Mouse (Mus musculus): ENCODE measurements at regions not wholly inside any gene's neighbourhood (a gene's known extent, or its start where the extent isn't known, plus 50 kb on each side); places are given as distances from the start of the nearest gene placed in this dataset.

DNA sequence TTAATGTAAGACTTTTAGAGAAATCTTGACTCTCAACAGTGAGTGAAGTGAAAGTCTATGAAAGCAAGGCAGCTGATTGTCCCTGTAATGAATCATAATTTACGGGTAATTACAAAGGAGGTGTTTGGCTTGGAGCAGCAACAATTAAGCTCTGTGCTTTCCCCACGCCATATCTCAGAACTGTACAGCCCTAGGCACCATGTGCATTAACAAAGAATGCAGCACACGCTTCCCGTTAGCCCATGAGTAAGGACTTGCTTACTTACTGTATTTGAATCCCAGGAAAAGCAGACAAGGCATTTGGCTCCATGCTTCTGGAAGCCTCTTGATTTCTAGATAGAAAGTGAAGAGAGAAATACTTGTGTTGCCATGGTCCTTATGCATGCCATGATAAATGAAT is 354.2 kb upstream of the Hs6st1 start:
- no peak for DNase-seq (ENCODE audit: low spot score in 2 of 2)

DNA sequence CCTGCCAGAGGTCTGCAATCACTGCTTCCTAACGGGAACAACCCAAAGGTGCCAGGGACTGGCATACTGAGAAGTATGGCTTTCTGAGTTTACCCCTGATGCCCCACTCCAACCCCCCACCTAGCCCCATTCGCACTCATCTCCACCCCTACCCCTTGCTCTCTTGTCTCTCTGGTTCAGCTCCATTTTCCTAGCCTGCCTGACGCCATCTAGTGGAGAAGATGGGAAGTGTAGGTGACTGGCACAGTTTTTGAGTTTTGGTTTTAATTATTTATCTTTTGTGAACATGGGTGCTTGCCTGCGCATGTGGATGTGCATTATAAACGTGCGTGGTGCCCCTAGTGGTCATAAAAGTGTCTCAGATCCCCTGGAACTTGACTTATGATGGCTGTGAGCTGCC is 352.3 kb upstream of the Hs6st1 start:
- no peak for DNase-seq (ENCODE audit: low spot score in 2 of 2)

DNA sequence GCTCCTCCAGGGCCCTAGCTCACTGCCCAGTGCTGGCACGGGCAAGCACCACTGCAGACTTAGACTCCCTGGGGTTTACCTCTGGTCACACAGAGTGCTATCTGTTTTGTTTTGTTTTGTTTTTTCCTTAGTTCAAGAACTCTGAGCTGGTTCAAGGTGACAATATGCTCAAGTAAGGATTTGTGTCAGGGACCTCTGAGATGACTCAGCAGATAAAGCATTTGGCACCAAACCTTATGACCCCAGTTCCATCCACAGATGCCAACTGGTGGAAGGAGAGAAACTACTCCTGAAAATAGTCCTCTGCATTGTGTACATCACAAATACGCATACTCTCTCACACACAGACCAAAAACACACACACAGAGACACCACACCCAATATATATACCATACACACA is 351.0 kb upstream of the Hs6st1 start:
- DNase-seq (ENCODE audit: low spot score in 2 of 2): no peak

DNA sequence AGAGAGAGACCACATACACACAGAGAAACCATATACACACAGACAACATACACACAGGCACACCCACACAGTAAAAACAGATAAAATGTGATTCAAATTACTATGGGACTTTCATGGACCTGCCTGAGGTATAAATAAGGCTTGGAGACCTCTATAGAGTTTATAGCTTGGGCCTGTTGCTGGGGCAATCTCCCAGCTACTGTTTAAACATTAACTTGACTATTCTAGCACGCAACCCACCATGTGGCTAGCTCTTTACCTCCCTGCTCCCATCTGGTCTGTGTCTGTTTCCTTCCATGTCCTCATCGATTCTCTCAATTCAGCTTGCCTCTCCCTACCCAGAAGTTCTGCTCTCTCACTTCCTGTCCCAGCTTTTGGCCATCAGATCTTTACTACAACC is 350.5 kb upstream of the Hs6st1 start:
- DNase-seq (ENCODE audit: low spot score in 2 of 2): no peak

DNA sequence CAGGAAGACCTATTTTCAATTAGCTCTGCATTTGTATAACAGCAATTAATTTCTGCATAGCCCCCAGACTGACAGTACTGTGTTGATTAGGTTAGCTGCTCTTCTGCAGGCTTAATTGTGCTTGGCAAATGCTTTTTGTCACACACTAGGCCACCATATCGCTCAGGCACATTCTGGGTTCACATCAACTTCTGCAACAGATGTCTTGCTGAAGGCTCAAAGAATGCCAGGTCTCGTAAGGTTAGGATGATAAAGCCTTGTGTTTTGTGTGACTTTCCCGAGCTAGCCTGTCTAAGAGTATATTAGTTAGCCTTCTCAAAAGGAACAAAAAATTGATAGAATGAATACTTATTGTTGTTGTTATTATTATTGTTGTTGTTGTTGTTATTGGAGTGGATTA is 348.1 kb upstream of the Hs6st1 start:
- no peak for DNase-seq (ENCODE audit: low spot score in 2 of 2)

DNA sequence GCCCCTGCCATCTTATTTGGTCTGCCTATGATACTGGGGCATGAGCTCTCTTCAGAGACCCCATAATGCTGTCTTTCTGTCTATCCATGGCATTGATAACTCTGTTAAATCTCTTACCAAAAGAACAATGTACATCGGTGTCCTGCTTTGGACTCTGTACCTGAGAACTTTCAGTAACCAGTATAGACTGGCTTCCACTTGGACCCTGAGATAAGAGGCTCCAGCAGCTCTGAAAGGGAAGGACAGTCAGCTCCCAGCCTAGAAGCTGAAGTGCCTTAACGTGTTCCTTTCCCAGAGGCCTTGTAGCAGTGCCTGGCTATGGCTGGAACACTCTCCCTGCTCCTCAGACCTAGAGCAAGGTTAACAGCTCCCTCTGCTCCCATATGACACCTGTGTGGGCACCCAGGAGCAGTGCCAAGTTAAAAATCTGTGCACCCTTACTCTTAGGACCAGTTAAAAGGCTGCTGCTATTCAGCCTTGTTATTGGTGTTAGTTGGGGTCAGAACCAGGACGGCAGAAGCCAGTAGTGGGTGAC is 343.8 kb upstream of the Hs6st1 start:
- DNase-seq (ENCODE audit: low spot score in 2 of 2): no peak

DNA sequence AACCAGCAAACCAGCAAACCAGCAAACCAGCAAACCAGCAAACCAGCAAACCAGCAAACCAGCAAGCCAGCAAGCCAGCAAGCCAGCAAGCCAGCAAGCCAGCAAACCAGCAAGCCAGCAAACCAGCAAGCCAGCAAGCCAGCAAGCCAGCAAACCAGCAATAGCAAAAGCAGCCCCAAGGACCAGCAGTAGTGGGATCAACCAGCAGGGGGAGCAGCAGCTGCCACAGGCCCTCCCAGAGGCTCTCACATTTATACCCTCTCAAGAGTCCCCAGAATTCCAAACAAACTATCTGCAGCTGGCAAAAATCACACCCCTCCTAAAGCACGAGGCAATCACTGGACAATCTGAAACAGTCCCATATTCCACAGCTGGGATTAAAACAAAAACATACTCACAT is 341.6 kb upstream of the Hs6st1 start:
- DNase-seq (ENCODE audit: low spot score in 2 of 2): peak; percentile 72 to 75

DNA sequence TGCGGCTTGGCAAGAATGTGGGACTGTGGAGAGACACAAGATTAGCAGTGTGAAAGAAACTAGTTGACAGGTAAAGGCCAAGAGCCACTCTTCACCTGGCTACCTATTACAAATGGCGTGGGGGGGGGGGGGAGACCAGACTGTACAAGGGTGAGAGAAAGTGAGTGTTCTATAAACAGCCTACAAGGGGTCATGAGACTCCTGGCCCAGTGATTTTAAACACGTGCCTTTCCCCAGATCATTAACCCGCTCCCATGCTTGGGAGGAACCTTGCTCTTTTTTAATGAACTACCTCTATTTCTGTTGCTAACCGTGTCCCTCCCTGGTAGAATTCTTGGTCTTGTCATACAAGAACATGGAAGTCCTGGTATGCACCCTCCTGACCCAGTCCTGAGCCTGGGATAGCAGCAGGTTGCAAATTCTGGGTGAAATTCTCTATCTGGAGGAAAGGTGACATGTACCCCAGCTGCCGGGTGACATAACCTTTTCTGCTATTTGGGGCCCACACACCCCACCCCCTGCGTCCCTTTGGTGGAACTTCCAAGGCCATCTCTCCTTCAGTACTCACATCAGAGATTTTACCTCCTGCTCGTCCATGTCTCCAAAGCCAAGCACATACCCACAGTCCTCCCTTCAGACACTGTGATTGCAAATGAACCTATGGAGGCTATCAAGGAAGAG is 340.8 kb upstream of the Hs6st1 start:
- DNase-seq (ENCODE audit: low spot score in 2 of 2): no peak

DNA sequence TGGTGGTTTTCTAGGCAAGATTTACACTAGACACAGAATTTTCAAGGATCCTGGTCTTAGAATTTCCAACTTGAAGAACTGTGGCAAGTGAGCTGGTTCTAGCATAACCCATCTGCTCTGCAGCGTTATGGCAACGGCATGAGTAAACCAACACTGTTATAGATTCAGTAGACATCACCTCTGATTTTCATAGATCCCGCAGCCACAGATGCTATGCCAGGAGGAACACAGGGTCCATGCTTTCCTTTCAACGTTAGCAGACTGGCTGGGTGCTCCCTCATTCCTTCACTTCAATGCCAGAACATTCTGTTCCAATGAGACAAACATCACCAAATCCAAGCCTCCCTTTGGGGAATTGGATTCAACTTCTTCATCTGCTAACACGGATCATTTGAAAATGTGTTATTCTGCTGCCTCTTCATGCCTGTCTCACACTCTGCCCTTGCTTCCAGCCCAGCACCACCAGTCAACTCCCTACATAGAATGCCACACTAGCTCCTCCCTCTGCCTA is 338.4 kb upstream of the Hs6st1 start:
- DNase-seq (ENCODE audit: low spot score in 2 of 2): no peak

DNA sequence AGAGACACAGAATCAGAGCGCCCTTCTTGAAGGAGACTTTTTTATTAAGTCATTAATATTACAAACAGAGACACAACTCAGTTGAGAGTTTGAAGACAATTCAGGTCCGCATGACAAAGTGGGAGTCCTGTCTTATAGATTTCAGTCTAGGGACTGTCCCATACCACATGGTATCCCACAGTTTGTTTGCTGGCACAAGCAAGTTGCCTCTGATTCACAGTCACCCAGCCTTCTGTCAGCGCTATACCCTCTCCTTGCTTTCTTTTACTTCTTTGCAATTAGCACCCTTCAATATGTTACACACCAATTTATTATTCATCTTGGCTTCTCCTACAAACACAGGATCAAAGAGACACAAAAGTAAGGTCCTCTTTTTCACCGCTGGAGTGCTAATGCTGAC is 337.9 kb upstream of the Hs6st1 start:
- no peak for DNase-seq (ENCODE audit: low spot score in 2 of 2)

DNA sequence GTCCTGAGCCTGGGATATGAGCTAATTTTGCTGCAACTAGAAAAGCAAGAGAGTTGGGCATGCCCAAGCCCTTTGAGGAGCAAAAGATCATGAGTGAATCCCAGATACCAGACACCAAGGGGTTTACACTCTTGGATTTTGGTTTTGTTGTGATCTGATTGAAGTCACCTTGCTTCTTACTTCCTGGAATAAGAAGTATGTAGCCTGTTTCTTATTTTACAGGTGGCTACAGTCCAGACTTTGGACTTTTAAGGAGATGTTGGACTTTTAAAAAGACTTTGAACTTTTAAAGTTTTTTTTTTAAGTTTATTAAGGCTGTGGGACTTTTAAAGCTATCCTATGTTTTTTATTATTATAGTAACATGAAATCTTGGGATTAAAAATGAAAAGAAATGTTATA is 332.0 kb upstream of the Hs6st1 start:
- no peak for DNase-seq (ENCODE audit: low spot score in 2 of 2)

DNA sequence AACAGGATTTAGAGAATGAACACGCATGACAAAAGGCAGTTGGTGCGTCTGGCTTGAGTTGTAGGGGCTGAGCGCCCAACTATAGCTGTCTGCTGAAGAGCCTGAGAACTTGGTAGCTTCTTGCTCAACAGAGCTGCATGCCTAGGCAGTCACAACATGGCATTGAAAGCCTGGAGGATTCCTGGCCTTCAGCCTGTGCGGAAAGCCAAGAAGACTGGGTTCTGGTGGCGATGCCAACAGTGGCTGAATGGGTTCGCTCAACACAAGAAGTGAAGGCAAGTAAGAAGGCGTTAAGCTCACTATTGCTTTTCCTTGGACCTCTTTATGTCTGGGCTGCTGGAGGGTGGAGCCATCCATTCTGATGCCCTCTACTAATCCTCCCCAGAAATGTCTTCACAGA is 318.6 kb upstream of the Hs6st1 start:
- DNase-seq (ENCODE audit: low spot score in 2 of 2): no peak

DNA sequence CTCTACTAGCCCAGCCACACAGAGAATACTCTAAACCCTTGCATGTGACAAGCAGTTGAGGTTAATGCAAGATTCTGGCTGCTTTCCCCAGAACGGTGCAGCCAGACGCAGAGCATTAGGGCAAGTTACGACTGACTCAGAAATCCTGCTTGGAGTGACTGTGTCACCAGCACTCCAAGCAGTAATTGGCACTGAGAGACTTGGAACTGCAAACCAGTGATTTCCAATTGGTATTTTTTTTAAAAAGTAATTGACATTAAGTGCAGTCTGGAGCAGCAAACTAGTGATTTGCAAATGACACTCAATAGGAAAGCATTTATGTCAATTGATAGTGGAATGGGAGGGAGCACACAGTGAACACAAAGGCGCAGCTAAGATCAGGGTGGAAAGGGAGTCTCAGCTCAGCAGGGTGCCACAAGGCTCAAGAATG is 318.1 kb upstream of the Hs6st1 start:
- no peak for DNase-seq (ENCODE audit: low spot score in 2 of 2)

DNA sequence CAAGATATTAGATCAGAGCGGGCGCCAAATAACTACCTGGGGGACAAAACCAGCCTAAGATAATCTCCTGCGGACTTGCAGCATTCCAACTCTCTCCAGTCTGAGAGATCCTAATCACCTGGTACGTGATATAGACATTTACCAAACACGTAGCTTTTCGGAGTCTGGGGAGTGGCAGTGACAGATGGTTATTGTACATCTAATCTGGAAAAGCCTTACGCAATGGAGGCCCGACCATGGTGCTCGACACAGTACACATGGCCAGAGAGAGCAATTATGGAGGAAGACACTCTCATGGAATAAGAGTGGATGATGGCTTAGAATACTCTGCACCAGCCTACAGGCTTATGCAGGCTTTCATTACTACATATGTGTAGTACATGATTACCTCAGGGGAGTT is 315.6 kb upstream of the Hs6st1 start:
- DNase-seq (ENCODE audit: low spot score in 2 of 2): no peak

DNA sequence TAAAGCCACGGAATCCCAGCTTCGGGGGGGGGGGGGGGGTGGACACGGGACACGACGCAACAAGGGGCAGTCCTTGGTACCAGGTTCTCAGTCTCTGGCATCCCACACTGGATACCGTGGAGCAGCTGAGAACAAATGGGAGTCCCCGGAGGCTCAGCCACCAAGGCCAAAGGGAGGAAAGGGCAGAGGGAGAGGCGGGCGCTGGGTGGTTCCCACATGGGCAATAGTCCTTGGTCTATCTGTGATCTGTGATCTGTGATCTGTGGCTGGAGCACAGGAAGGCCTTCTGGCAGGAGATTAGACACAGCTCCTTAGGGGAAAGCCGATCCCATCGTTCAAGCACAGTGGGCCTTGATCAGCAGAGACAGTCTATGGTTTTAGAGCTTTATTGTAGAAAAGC is 314.0 kb upstream of the Hs6st1 start:
- peak; percentile 32 to 38 for DNase-seq (ENCODE audit: low spot score in 2 of 2)

DNA sequence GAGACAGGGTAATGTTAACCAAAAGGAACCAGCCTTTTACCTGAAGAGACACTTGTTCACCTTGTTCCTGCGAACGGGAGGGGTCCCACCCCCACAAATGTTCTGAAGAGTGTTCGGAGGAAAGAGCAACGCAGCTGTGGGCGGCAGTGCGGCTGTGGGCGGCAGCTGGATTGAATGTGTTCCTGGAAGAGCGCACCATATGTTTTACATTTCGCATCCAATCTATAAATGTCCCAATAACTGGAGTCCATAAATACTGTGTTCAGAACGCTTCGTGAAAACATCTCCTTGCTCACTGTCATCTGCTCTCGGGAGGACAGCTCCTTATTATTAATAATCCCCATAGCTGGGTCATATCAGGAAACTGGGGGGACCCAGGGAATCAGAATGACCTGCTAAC is 309.2 kb upstream of the Hs6st1 start:
- DNase-seq (ENCODE audit: low spot score in 2 of 2): no peak

DNA sequence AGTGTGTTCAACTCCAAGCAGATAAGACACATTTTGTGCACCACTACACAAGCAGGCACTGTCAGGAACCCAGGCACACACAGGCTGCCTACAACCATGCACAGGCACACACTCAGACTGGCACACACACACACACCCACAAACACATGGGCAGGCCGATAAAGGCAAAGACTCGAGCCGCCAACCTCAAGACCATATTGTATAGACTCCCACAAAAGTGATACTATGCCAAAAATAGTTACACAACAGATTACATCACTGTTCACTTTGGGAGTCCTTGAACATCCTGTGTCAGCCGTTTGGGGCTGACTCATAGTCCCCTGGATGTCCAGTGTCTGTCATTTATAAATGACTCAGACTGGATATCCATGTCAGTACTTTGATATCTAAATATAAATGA is 308.6 kb upstream of the Hs6st1 start:
- DNase-seq (ENCODE audit: low spot score in 2 of 2): no peak

DNA sequence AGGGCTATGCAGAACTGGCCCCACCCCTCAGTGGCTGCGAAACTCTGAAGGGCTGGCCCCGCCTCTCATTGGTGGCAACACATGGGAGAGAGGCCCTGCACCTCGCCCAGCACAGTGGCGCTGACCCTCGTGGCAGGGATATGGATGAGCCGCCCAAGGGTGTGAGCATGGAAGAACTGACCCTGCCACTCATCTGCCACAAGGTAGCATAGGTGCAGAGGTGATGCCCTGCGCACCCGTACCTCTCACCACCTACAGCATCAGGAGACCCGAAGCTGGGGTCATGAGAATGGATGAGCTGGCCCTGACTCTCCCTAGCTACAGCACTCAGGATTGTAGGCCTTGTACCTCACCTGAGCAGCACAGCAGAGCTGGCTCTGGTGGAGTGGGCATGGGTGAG is 305.1 kb upstream of the Hs6st1 start:
- no peak for DNase-seq (ENCODE audit: low spot score in 2 of 2)

DNA sequence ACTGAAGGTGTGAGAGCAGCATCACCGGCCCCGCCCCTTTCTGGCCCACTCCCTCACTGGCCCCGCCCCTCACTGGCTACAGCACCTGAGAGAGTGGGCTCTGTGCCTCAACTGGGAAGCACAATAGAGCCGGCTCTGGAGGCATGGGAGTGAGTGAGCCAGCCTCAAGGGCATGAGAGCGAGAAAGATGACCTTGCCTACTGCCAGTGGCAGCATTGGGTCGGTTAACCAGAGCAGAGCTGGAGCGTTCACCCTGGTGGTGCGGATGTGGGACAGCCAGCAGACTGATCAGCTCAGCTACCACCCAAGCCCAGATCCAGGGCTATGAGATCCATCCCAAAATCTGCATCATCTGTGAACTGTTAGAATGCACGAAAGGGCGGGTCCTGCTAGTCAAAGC is 304.7 kb upstream of the Hs6st1 start:
- DNase-seq (ENCODE audit: low spot score in 2 of 2): no peak

DNA sequence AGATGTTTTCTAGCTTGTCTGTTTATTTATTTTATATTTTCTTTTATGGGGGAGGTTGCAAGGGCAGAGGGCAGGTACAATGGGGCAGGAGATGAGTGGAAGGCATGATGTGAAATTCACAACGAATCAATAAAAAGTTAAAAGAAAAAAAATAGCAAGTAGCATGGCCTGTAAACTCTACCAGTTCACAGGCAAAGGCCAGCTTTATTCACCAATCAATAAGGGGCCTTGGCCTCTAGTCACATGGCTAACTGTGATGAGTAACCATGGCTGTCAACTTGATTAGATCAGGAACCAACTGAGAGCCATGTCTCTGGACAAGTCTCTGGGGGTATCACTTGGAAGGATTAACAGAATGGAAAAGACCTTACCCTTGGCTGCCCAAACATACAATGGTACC is 304.1 kb upstream of the Hs6st1 start:
- no peak for DNase-seq (ENCODE audit: low spot score in 2 of 2)

DNA sequence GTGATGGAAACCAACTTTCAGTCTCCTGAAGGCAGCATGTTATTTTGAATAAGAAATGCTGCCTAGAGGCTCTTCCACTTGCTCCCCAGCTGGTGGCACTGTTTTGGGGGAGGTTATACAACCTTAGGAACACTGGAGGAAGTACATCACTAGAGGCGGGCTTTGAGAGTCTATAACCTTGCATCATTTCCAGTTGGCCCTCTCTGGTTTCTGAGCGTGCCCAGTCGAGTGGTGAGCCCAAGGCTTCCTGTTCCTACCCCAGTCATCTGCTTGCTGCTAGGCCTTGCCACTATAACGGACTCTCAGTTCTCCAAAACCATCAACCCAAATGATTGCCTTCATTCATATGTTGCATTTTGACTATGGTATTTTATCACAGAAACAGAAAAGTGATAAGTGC is 302.5 kb upstream of the Hs6st1 start:
- no peak for DNase-seq (ENCODE audit: low spot score in 2 of 2)

DNA sequence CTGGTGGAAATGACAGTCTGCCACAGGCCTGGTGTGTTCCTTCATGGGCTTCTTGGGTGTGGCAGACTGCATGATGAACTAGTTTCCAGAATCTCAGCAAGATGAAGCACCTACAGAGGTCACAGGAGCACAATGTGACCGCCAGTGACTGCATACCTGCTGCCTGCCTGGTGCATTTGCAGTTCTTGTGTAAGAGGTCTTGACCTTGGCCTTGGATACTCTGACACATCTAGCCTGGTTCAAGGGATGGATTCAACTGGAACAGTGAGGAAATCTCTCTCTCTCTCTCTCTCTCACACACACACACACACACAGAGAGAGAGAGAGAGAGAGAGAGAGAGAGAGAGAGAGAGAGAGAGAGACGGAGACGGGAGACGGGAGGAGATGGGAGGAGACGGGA is 301.9 kb upstream of the Hs6st1 start:
- DNase-seq (ENCODE audit: low spot score in 2 of 2): no peak

DNA sequence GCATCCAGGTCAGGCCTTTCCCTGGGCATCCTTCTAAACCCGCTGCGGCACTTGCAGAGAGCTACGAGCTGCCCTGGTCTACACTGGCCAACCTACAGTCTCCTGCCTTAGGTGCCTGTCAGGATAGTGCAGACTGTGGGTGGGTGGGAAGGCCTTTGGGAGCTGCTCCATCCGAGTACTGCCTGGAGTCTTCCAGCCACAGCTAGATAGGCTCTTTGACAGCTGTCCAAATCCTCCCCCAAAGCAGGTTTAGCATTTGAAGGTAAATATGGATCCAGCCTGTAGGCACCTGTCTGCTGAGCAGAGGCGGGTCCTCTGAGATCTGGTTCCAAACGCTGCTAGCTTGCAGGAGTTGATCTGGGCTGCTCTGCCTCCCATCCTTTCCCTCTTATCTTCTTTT is 295.6 kb upstream of the Hs6st1 start:
- no peak for DNase-seq (ENCODE audit: low spot score in 2 of 2)
